Mouse (Mus musculus) brain, embryonic 14.5 days (tissue): ENCODE data around the gene Duoxa1.

Experiments used
- CTCF ChIP-seq: fragments of 200-500 bp; IDR thresholded peaks from 2 replicates; pipeline ENCODE4 v1.5.1; 2012; ENCODE audit warnings: inconsistent platforms, mild to moderate bottlenecking, moderate library complexity, borderline replicate concordance; ENCODE audit not compliant: insufficient read depth, insufficient read length; ENCODE audit errors: extremely low read depth
- POLR2A ChIP-seq: fragments of 200-500 bp; IDR thresholded peaks from 2 replicates; pipeline ENCODE4 v1.6.1; 2012; ENCODE audit warnings: mild to moderate bottlenecking, inconsistent platforms, borderline replicate concordance; ENCODE audit not compliant: poor library complexity, insufficient read depth, insufficient read length, severe bottlenecking; ENCODE audit errors: extremely low read depth

- TF ChIP-seq CTCF (no peak), POLR2A (no peak)
Observed at GRCm38 (mm10) chr2:122347257-122347656, 33.7 kb upstream of the Duoxa1 start.
